Mouse (Mus musculus): ENCODE data around the gene Cerkl.

The Cerkl gene

DNA sequence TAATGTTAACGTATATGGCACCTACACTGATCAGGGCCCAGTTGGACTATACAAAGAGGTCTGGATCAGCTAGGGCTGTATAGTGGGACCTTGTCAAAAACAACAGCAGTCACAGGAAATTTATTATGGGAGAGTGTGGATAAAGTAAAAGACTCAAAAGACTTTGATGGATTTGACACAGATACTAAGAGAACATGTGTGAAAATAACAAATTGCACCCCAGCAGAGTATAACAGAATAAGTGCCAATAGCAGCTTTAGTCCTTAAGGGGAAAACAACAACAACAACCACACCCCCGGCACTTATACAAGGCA is 84.5 kb downstream of the Cerkl start:
- DNase-seq (ENCODE audit: low spot score), result no peak

DNA sequence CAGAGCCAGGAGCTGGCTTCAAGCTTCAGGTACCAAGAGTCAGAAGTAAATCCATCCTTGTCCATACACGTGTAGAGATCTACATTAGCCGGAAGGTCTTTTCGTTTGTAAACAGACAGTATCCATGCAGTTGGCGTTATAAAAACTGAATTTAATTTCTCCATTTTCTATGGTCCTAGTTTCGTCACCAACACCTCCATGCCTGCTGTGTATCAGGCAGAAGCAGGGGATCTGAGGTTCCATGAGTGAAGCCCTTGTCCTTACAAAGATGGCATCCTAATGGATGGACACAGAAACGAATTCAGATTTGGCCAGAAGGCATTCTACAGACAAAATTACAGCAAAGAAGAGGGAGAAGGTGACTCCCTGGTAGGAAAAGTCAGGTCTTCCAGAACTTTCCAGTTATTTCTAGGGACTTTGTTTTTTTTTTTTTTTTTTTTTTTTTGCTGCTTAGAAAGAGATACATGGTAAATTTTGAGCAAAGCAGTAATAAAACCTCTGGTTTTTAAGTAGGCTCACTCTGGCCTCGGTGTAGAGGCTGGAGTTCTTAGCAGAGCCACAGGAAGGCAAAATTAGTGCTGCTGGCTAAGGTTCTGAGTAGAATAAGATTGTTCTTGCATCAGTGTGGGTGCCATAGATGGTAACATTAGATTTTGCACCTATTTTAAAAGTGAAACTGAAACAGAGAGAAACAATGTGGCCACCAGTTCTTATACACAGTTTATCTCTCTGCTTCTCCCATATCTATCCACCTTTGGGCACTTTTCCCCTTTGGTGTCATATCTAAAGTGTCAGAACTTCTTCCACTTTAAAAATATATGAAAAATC is 85.0 kb downstream of the Cerkl start:
- DNase-seq (ENCODE audit: low spot score), result no peak

GRCm38 (mm10) chr2:79370711-79371312 is 85.8 kb downstream of the Cerkl start:
- no peak for DNase-seq (ENCODE audit: low spot score)

DNA sequence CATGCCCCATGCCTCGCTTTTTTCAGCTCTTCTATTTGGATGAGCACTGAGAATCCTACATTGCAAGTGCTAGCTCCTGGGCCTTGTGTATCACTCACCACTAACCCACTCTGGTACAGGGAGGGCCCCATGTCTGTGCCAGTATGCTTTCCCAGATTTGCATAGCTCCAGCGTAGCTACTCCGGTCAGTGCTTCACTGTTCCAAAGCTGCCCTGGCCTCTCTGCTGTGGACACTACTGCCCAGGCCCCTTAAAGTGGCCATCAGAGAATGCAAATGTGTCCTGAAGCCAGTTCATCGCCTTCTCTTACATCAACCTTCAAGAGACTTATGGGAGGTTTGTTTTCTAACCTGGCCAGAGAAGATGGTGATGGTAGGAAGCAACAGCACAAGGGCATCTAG is 86.7 kb downstream of the Cerkl start:
- no peak for DNase-seq (ENCODE audit: low spot score)

GRCm38 (mm10) chr2:79369061-79369524 is 87.5 kb downstream of the Cerkl start:
- no peak for DNase-seq (ENCODE audit: low spot score)

DNA sequence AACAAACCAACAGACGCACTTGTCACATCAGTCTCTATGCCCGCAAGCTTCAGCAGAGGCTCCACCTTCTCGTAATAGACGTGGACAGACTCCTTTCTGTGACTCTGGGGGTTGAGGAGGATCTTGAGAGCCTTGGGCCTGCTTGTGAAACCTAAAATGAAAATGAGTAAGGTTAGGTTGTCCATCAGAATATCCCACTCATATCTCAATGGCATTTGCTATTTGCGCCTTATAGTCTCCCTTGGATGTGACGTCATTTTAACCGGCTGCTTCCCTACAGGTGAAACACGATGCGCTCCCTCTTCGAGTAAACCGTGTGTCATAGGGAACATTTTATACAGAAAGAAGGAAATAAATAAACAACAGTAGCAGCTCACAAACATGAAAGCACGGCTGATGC is 87.9 kb downstream of the Cerkl start:
- DNase-seq (ENCODE audit: low spot score), result no peak

DNA sequence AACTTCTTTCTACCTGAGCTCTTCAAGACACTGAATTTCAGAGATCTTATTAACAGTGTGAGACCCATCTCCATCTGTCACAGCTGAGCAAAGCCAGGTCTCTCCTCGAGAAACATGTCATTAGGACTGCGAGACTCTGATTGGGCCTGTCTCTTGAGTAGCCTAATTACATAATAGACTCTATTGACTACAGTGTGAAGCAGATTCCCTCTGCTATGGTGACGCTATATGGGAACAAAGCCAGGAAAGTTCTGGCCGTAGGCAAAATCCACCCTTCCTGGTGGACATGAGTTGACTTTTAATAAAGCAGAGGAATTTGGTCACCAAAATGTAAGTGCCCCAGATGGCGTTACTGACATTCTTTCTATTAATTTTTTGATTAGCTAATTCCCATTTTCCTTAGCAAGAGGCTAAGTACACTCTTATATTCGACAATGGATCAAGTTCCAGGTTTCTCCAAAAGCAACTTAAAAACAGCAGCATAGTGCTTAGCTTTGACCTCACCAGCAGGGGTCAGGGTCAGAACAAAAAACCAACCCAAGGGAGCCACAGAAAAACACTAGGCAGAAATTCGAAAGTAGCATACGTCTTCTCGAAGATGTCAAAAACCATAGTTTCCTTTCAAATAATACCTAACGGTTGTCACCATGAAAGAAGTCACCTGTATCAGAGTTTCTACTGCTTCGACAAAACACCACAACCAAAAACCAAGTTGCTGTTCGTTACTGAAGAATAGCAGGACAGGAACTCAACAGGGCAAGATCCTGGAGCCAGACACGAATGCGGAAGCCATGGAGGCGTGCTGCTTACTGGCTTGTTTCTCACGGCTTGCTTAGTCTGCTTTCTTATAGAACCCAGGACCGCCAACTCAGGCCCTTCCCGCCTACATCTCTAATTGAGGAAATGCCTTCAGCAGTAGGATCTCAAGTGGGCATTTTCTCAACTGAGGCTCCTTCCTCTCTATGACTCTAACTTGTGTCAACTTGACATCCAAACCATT is 88.8 kb downstream of the Cerkl start:
- DNase-seq (ENCODE audit: low spot score), result no peak

DNA sequence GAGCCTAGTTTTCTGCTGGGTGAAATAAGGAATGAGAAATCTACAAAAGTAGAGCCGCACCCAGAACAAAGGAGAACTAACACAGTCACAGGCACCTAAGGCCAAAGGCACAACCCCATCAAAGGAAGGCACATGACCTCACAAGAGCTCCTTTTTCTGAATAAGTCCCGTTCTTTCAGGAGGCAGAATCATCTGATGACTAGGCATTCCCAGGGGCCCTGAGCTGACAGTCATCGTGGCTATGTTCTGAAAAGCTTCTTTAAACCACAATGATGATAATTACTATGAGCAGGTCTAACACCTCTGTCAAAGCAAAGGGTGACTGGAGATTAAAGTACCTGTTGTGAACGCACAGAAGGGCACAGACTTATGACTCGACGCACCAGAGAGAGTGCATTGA is 92.7 kb downstream of the Cerkl start:
- DNase-seq (ENCODE audit: low spot score), result no peak

DNA sequence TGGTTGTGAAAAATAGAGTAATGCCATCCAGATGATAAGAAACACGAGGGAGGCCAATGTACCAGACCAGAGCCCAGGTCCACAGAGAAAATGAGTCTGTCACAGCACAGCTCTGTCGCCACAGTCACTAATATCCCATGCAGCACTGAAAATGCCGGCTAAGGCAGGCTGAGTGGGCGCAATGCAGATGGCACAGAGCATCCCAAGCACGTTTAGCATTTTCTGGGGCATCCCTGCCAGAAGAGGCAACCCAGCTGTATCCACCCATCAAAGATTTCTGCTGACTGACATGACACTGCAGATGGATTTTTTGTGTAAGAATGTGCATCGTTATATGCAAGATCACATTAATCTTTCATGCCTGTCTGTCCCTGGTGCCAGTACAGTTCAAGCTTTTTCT is 94.6 kb downstream of the Cerkl start:
- no peak for DNase-seq (ENCODE audit: low spot score)

GRCm38 (mm10) chr2:79357835-79358234 is 98.8 kb downstream of the Cerkl start:
- no peak for DNase-seq (ENCODE audit: low spot score)

GRCm38 (mm10) chr2:79354773-79355172 is 101.8 kb downstream of the Cerkl start:
- no peak for DNase-seq (ENCODE audit: low spot score)

GRCm38 (mm10) chr2:79352100-79352802 is 104.3 kb downstream of the Cerkl start:
- no peak for DNase-seq (ENCODE audit: low spot score)

DNA sequence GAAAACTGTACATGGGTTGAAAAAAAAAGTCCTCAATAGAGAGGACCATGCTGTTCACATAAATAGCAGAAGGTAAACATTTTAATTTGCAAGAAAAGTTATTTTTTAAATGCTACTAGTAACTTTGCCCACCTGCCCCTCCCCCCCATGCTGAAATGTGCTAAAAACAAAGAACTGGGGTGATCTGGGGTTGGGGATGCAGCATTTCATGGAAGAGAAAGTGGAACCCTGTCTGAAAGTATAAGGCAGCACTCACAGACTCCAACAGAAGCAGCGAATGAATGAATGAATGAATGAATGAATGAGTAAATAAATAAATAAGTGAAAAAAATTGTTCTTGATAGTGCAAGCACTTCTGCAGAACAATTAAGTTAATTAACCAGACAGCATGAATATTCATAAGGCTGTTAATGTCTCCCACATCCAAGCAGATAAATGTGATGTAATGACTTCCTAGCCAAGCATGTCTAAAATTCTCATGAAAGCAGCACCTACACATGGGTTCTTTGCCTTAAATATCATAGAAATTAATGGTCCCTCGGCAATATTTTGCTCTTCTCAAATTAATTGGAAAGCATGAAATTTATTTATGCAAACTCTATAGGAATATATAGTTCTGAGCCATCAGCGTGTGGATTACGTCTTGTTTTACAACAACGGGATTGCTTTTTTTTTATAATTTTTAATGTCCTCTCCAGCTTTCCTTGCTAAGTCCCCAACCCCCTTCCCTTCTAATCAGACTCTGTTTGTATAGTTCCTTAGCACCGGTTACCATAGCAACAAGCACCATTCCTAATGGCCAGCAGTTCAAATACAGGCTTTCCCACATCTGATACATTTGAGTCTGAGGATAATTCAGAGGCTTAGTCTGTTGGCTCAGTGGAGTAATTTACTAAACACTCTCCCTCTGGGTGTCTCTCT is 105.1 kb downstream of the Cerkl start:
- no peak for DNase-seq (ENCODE audit: low spot score)

DNA sequence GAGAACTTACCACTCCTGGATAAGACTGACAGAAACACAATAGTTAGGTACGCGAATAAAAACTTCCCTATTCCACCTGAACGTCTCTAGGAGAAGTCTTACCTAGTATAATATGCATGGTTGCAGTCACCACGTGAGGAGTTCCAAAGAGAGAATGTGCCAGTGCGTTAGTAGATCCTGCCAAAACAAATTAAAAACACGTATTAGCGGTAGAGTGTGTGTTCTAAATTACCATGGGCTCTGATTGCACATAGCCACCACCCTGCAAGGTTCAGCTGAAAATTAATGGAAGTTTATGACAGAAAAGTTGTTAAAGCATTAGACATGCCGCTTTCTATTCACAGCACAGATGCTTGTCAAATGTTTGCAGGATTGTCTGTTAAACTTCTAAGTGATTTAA is 113.5 kb downstream of the Cerkl start:
- no peak for DNase-seq (ENCODE audit: low spot score)

DNA sequence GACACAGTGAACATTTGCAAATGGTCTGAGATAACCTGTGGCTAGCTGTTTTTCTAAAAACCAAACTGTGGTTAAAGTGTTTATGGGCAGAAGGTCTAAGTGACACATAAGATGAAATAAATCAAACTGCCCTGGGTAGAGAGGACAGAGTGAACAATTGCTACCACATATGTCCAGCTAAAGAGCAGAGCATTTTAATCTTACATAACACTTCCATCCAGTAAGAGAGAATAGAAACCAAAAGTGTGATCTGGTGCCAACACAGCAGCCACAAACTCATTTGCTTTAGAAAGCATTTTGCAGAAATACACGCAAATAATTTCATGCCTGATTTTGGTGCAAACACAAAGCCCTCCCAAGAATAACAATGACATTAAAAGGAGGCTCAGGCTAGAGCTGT is 117.6 kb downstream of the Cerkl start:
- no peak for DNase-seq (ENCODE audit: low spot score)

DNA sequence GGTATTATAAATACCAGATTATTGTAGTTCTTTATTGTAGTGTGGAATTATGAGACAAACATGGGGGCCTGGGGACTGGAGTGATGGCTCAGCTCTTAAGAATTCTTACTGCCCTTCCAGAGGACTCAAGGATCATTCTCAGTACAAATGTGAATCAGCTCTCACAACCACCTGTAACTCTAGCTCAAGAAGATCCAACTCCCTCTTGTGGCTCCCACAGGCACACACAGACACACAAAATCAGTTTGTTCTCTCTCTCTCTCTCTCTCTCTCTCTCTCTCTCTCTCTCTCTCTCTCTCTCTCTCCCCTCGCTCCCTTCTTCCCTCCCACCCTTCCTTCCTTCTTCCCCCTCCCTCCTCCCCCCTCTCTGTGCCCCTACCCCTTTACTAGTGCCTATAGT is 120.4 kb downstream of the Cerkl start:
- no peak for DNase-seq (ENCODE audit: low spot score)

GRCm38 (mm10) chr2:79334661-79335060 is 121.9 kb downstream of the Cerkl start:
- DNase-seq (ENCODE audit: low spot score), result no peak

GRCm38 (mm10) chr2:79328079-79328478 is 128.5 kb downstream of the Cerkl start:
- no peak for DNase-seq (ENCODE audit: low spot score)

DNA sequence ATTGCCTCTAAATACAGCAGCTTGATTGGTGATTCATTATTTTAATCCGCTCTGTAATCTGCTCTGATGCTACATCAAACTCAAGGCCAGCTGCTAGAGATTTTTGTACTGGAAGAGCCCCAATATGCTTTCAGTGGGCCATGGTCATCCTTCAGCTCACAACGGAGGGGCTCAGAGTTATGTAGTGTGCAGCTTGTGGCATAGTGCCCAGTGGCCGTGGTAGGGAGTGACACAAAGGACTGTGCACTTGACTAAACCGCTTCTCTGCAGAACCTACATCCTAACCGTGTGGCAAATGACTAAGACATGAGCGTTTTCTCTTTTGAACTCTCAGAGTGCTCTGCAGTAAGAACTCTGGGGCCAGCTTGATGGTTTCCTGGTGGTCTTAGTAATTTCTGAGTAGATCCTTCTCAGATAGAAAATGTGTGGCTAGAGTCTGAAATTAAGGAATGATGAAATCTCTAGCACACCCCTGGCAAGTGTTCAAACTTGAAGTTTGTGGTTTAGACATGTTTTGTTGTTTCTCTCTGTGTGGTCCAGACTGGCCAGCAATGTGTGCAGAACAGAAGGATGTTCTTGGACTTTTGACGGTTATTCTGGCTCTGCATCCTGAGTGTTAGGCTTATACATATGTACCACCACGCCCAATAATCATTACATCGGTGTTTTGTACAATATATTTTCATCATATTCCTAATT is 140.3 kb downstream of the Cerkl start:
- DNase-seq (ENCODE audit: low spot score), result no peak

DNA sequence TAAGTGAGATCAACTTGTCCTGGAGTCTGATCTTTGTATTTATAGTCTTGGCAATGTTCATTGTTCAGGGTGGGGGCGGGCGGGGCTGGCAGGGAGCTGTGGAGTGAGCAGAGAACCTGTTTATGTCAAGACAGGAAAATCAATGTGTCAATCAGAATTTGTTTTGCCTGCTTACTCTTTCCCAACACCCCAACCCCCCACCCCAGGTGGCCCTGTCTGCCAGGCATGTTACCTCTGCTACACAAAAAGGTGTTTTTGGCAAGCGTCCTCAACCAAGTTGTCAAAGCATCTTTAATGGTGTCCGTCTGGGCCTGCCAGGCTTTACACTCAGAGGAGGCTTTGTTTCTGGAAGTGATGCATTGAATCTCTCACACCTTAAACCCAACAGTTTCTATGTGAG is 141.5 kb downstream of the Cerkl start:
- no peak for DNase-seq (ENCODE audit: low spot score)
